Mouse (Mus musculus) hindbrain, embryonic 10.5 days (tissue): ENCODE data around the gene Hmga2. TPM values are rescaled to one million over a fixed set of nuclear protein-coding genes. Genes with fewer than 3 reads are reported as not detected.
A peak's percentile ranks its signal among the peaks of the same experiment; 100 is the strongest.

ENCODE experiments used
- DNase-seq: peaks from one replicate; pipeline ENCODE4 v3.0.0-alpha.2; 2017; ENCODE audit warnings: low spot score
- H3K27ac ChIP-seq: fragments of 300-500 bp; sonication (generic); 2 replicates; pipeline ENCODE4 v1.5.1; 2016; ENCODE audit warnings: mild to moderate bottlenecking, moderate library complexity
- H3K27me3 ChIP-seq: fragments of 300-500 bp; sonication (generic); 2 replicates; pipeline ENCODE4 v1.6.1; 2016; ENCODE audit warnings: mild to moderate bottlenecking; ENCODE audit not compliant: poor library complexity, insufficient read depth, severe bottlenecking
- H3K36me3 ChIP-seq: fragments of 300-500 bp; sonication (generic); 2 replicates; pipeline ENCODE4 v1.6.1; 2016; ENCODE audit warnings: mild to moderate bottlenecking, moderate library complexity
- H3K4me1 ChIP-seq: fragments of 300-500 bp; sonication (generic); replicated peaks from 2 replicates; pipeline ENCODE4 v1.6.1; 2016; ENCODE audit warnings: mild to moderate bottlenecking
- H3K4me3 ChIP-seq: fragments of 300-500 bp; sonication (generic); 2 replicates; pipeline ENCODE4 v1.5.1; 2016; ENCODE audit warnings: mild to moderate bottlenecking, moderate library complexity
- H3K9me3 ChIP-seq: fragments of 300-500 bp; sonication (generic); 2 replicates; pipeline ENCODE4 v1.6.1; 2016; ENCODE audit warnings: mild to moderate bottlenecking, moderate library complexity
- WGBS: fragments of 180-500 bp; shearing (Covaris S2); methylation state at CpG from one replicate; pipeline ENCODE4 v1.1.7; 2016; 5-methylcytosine and 5-hydroxymethylcytosine counted together
- polyA plus RNA-seq: library from polyadenylated mRNA; unstranded; fragments of >200 nt; fragmentation: Nextera tagmentation; extraction: Ambion mirVana; gene quantifications from 2 replicates; pipeline ENCODE4 v1.2.1, GENCODE M21; 2016

Gene Hmga2
- polyA plus RNA-seq, 1 experiment from 2014 or later = 30.6 TPM

DNA sequence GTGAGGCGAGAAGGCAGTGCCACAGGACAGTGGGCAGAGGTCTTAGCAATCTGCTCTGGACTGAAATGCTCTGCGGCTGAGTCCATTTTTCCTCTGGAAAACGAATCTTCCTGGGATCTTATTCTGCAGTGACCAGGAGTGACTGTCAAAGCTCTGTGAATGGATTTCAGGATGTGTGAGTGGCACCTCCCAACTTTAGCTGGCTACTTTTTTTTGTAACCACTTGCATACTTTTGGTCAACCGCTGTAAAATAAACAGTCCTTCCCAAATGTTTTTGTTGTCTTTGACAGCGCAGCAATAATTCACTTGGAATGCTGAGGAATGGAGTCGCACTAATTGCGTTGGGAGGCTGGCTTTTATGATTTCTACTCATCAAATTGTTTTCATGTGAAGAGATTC lies 45.8 kb downstream of the Hmga2 start:
- Histone ChIP-seq H3K27ac (no peak overlapping the region), H3K4me3 (no peak overlapping the region), H3K27me3 (no peaks in the 10 kb centered on the region), H3K36me3 (peaks cover 21% of the 10 kb centered on the region), H3K4me1 (peaks cover 69% of the 10 kb centered on the region), H3K9me3 (no peaks in the 10 kb centered on the region)
- no peak for DNase-seq
- WGBS = 74% methylated on average over 7 of the region's 7 CpGs

DNA sequence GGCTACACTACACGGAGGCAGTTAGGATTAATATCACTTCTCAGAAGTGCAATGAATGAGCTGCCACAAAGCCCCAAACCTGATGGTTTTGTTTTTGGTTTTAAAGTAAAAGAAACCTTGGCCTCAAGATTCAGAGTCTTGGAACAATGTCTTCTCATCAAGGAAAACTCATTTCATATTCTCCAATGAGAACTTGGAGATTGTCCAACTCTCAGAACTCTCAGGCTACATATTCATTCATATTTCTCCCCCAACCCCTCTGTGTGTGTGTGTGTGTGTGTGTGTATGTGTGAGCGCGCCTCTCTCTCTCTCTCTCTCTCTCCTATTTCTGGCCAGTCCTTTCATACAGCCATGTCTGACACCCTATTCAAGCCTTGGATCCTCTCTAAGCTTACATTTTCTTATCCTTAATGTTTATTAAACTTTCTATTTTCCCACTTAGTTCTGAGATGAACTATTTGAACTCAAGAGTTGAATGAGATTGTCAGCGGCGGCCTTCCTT lies 46.5 kb downstream of the Hmga2 start:
- H3K9me3 ChIP-seq = no peaks in the 10 kb centered on the region
- H3K27me3 ChIP-seq = no peaks in the 10 kb centered on the region
- H3K4me3 ChIP-seq = no peak overlapping the region
- peaks cover 64% of the 10 kb centered on the region for H3K4me1 ChIP-seq
- no peak overlapping the region for H3K27ac ChIP-seq
- no peak for DNase-seq
- WGBS = 86% methylated on average over 5 of the region's 5 CpGs
- H3K36me3 ChIP-seq = peaks cover 20% of the 10 kb centered on the region

DNA sequence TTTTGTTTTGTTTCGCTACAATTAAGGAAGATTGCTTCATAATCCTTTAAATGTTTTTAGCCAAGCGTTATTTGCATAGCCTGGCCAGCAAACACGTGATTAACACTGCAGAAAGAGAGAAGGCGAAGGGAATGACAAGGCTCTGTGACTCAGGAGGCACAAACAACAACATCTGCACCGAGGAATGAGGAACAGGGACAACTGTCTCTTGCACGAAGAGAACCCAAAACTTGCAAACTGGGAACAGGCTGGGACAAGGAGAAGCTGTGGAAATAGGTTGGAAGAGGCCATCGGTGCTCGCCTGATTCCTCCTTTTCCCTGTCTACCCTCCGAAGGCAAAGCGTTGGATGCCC lies 47.1 kb downstream of the Hmga2 start:
- peaks cover 26% of the 10 kb centered on the region for H3K36me3 ChIP-seq
- no peaks in the 10 kb centered on the region for H3K27me3 ChIP-seq
- H3K4me3 ChIP-seq = no peak overlapping the region
- 84% methylated on average over 10 of the region's 10 CpGs for WGBS
- no peak for DNase-seq
- H3K9me3 ChIP-seq = no peaks in the 10 kb centered on the region
- H3K4me1 ChIP-seq = peaks cover 63% of the 10 kb centered on the region
- peak overlapping the region; percentile 66 for H3K27ac ChIP-seq

DNA sequence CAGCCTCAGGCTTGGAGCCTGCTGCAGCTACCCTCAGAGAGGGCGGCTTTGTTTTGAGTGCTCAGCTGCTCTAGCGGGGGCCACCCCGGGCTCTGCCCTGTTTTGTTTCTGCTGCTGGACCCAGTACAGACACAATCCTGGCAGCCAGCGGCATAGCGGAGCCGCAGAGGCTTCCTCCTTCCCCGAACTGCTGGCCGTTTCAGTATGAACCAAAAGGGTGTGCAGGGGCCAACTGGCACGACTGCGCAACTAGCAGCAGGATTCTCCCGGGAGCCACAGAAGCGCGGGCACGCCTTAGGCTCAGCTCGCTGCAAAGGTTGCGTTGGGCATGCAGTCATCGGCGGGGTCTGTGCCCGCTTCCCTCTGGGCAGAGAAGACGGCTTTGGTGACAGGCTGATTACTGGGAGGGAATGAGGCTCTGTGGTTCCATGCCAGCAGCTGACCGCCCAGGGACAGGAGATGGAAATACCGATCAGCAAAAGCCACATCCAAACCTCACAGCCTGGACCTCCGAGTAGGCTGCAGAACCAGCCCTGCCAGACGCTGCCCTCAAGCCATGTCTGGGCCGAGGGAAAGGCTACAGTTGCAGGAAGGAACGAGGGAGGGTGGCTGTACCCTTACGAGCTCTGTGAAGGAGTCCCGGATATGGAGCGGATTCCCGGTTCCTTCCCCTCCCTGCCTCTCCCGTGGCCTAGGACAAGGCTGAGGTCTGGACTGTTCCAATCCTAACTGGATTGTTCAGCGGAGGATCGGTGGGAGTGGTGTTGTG lies 47.7 kb downstream of the Hmga2 start:
- no peak for DNase-seq
- Histone ChIP-seq H3K36me3 (peaks cover 31% of the 10 kb centered on the region), H3K27me3 (no peaks in the 10 kb centered on the region), H3K4me3 (no peak overlapping the region), H3K27ac (peak overlapping the region; percentile 66), H3K9me3 (no peaks in the 10 kb centered on the region), H3K4me1 (peaks cover 68% of the 10 kb centered on the region)
- WGBS = 82% methylated on average over 33 of the region's 33 CpGs

DNA sequence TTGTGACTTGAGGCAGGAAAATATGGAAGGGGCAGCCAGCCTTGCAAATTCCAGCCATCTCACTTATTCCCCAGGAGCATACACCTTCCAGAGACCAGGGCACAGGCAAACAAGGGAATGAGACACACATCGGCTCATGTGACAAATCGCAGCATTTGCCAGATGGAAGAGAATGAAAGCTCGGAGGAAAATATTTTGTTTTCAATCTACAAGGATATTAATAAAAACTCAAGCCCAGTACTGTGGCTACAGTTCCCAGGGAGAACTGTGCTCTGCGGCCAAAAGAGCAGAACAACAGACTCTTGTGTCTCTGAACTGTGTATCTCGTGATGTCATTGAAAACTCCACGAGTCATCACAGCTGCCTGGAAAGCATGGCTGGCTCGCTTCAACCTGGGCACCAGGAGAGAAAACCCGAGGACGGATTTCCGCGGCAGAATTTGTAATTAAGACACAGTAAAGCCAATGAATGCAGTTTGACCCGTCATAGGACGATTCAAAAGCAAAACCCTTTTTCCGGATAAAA lies 50.1 kb downstream of the Hmga2 start:
- no peak for DNase-seq
- WGBS = 85% methylated on average over 14 of the region's 14 CpGs
- Histone ChIP-seq H3K4me1 (peaks cover 68% of the 10 kb centered on the region), H3K9me3 (no peaks in the 10 kb centered on the region), H3K27ac (no peak overlapping the region), H3K36me3 (peaks cover 30% of the 10 kb centered on the region; the same call in 1 of the 2 replicates), H3K27me3 (no peaks in the 10 kb centered on the region), H3K4me3 (no peak overlapping the region)

DNA sequence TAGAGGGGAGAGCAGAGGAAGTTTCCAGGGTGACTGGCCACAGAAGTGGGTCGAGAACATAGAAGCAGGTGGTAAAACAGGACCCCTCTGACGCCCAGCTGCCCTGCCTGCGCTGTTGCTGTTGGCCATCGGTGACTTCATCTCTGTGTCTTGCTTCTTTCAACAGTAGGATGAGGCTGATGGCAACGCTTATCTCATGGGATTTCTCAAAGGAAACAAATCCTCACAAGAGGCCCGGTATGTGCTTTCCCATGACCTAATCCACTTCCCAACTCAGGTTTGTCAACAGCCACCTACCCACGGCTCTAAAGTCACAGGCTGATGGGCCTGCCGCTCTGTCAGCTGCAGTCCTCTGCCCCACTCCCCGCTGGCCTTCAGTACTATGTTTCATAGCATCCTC lies 52.3 kb downstream of the Hmga2 start:
- no peaks in the 10 kb centered on the region for H3K9me3 ChIP-seq
- H3K4me1 ChIP-seq = peaks cover 70% of the 10 kb centered on the region
- no peak overlapping the region for H3K27ac ChIP-seq
- H3K27me3 ChIP-seq = no peaks in the 10 kb centered on the region
- H3K4me3 ChIP-seq = no peak overlapping the region
- no peak for DNase-seq
- WGBS = 81% methylated on average over 9 of the region's 9 CpGs
- H3K36me3 ChIP-seq = peaks cover 37% of the 10 kb centered on the region

DNA sequence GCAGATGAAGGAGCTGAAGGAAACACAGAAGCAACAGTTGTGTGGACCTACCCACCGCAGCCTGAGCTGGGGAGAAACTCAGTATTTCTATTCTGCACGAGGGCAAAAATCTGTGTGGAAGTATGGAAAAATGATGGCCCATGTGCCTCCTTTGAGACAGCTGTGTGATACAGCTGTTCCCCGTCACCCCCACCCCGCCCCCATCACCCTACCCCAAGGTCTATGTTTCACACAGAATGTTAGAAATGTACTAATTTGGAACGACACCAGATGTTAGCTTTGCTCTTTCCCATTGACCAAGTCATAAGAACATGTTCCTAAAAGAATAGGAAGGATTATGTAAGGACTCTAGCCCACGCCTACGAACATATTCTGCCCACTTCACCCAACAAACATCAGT lies 53.0 kb downstream of the Hmga2 start:
- no peak overlapping the region for H3K4me3 ChIP-seq
- no peaks in the 10 kb centered on the region for H3K27me3 ChIP-seq
- DNase-seq = no peak
- WGBS = 80% methylated on average over 7 of the region's 7 CpGs
- no peak overlapping the region for H3K27ac ChIP-seq
- H3K4me1 ChIP-seq = peaks cover 70% of the 10 kb centered on the region
- H3K9me3 ChIP-seq = no peaks in the 10 kb centered on the region
- peaks cover 30% of the 10 kb centered on the region for H3K36me3 ChIP-seq

DNA sequence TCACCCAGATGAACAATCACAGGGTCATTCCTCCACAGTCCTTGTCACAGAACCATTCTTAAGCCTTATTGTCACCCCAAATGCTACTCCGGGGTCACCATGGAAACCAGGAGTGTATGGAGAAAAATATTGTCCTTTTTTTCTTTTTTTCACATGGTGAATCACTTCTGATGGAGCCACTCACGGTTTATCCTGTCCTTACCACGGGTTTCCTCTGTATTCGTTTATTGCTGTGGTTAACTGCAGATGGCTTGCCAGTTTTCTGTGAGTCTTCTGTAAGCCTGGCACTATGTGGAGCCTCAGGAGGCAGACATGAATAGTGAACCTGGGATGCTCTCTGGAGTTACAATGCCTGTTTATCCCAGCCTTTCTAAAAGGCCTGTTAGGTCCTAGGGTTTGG lies 53.4 kb downstream of the Hmga2 start:
- Histone ChIP-seq H3K36me3 (peaks cover 29% of the 10 kb centered on the region), H3K27ac (no peak overlapping the region), H3K4me3 (no peak overlapping the region), H3K27me3 (no peaks in the 10 kb centered on the region), H3K4me1 (peaks cover 70% of the 10 kb centered on the region), H3K9me3 (no peaks in the 10 kb centered on the region)
- 60% methylated on average over 4 of the region's 4 CpGs for WGBS
- no peak for DNase-seq

DNA sequence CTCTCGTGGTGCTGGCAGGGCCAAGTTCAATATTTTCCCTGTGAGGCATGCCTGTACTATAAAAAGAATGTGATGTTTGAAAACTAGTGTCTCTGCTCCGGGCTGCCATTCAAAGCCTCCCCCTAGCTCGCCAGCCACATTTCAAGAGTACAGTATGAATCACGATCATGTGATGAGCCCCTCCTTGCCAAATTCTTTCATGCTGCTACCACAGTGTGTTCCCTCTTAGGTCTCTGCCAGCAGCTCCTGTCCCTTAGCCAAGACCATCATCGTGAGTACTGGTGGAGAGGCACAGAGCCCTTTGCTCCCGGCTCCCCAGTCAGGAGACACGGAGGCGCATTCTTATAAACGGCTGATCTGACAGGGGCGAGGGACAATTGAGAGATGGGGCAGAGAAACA lies 54.2 kb downstream of the Hmga2 start:
- Histone ChIP-seq H3K27me3 (no peaks in the 10 kb centered on the region), H3K27ac (peak overlapping the region; percentile 42), H3K4me3 (no peak overlapping the region), H3K36me3 (peaks cover 29% of the 10 kb centered on the region), H3K4me1 (peaks cover 70% of the 10 kb centered on the region), H3K9me3 (no peaks in the 10 kb centered on the region)
- 61% methylated on average over 10 of the region's 10 CpGs for WGBS
- no peak for DNase-seq

DNA sequence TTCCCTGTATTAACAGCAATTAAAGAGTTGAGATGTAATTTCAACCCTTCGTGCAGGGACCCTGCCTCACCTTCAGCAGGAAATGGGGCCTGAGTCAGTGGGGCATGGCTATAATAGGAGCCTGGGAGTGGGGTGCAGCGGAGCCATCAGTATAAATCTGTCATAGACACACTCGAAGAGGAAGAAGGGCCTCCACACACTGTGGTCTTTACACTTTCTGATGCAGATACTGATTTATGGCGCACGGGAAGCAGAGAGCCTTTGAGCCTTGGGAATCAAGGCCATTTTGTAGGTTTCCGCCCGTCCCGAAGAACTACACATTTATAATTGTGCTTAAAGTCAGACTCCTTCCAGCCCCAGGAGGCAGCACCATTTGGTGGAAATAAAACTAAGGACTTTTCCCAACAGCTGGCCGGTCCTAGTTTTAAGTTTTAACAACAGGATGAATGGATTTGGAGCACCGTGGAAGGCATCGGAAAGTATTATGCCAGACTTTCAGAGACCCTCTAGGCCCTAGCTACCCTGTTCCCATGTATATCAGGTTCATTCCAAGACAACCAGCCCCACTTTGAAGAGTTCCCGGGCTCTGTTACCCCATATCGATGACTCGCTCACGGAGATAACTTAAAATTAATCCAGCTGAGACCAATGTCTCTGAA lies 55.2 kb downstream of the Hmga2 start:
- Histone ChIP-seq H3K9me3 (no peaks in the 10 kb centered on the region), H3K27ac (peak overlapping the region; percentile 64), H3K27me3 (no peaks in the 10 kb centered on the region), H3K4me1 (peaks cover 72% of the 10 kb centered on the region), H3K36me3 (peaks cover 31% of the 10 kb centered on the region), H3K4me3 (no peak overlapping the region)
- DNase-seq = no peak
- 88% methylated on average over 15 of the region's 15 CpGs for WGBS

DNA sequence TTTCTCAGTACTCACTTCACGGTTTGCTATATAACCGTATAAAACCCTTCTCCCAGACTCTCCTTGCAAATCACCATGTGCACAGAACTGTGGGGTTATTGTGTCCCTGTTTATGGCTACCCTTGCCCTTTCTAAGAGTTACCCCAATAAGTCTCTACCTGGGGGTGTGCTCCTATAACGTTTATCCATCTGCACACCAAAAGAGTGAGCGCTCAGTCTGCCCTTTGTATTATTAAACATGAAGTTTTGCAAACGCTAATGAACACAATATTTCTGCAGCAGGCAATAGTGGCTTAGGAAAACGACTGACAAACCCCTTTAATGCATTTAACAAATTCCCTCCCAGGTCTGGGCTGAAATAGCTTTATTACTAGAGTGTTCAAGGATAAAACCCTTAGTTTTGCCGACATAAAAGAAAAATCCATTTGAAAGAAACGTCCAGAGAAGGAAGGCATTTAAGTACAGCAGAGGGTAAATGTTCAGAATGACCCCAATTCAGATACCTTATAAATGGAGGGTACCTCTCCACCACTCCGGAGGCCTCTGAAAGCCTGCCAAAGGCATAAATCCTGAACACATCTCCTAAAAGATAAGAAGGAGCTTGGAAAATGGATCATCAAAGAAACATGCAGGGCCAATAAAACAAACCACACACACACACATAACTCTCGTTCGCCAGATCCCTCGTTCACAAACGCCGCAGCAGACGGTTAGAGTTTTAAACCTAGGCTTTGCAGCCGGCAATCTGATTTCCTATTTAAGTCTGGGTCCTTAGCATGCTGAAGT lies 57.3 kb downstream of the Hmga2 start:
- DNase-seq = no peak
- Histone ChIP-seq H3K4me1 (peaks cover 69% of the 10 kb centered on the region), H3K36me3 (peaks cover 40% of the 10 kb centered on the region), H3K27ac (peak overlapping the region; percentile 84), H3K9me3 (no peaks in the 10 kb centered on the region), H3K27me3 (no peaks in the 10 kb centered on the region), H3K4me3 (no peak overlapping the region)
- 74% methylated on average over 16 of the region's 16 CpGs for WGBS

DNA sequence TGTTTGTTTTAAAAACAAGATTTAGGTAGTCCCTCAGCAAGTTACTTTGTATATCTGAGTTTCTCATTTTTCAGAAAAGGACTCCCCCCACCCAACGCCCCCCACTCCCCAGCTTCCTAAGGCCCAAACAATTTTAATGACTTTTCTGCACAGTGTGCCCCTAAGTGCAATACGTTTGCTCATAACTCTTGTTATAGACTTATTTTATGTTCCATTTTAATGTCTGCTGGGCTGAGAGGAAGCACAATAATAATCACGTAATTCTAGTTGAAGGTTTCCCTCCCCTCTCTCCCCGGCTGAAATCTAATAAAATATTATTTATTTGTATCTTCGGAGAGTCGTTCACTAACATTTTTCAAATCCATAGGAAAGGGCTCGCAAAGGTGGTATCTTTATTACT lies 58.1 kb downstream of the Hmga2 start:
- WGBS = 76% methylated on average over 7 of the region's 7 CpGs
- H3K36me3 ChIP-seq = peaks cover 41% of the 10 kb centered on the region
- no peak for DNase-seq
- H3K4me3 ChIP-seq = no peak overlapping the region
- no peaks in the 10 kb centered on the region for H3K27me3 ChIP-seq
- H3K9me3 ChIP-seq = no peaks in the 10 kb centered on the region
- H3K27ac ChIP-seq = peak overlapping the region; percentile 84
- peaks cover 66% of the 10 kb centered on the region for H3K4me1 ChIP-seq
